Mouse (Mus musculus): Measurements from ENCODE around the gene Scamp1. TPM values are rescaled to one million over a fixed set of nuclear protein-coding genes. Genes with fewer than 3 reads are reported as not detected.

Scamp1 gene
- polyA plus RNA-seq, 1 experiment from 2014 or later = 58.5 TPM

DNA sequence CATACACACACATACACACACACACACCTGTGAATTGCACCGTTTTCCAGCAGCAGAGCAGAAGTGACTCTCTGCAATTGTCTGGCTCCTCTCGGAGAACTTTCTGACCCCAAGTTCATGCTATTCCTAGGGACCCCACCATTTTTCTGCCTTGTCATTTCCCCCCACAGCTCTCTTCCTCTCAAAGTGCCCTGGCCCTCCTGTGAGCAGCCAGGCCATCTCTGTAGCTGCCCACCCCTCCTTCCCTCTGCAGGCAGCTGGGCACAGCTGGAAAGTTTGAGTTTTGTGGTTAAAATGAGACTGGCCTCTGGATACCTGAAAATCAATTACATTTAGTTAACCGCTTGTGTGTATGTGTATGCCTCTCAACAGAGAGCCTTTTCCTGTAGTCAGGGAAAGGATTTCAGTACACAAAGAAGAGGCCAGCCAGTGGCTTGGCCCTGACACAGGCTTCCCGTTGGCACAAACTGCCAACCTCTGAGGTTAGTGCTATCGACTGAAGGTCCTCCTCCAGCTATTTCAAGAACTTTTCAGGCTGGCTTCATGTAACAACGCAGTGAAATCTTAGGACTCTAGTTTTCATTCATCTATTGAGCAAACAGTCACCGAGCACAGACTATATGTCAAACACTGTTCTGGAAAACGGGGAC, 102.2 kb downstream of the Scamp1 start:
- Histone ChIP-seq H3K27me3 (replicated peaks; ENCODE audit: control insufficient read depth, insufficient read depth, low read length) (no peaks in the 10 kb centered on the region), H3K4me1 (ENCODE audit: control insufficient read depth, insufficient read depth, low read length) (peaks cover 6% of the 10 kb centered on the region; the same call in 1 of the 2 replicates), H3K4me2 (ENCODE audit: low read length) (no peak overlapping the region), H3K9ac (ENCODE audit: low read length) (no peak overlapping the region), H3K9me3 (replicated peaks; ENCODE audit: control insufficient read depth, low read length) (no peaks in the 10 kb centered on the region), H3K36me3 (ENCODE audit: control insufficient read depth, insufficient read depth, low read length) (no peaks in the 10 kb centered on the region), H3K27ac (ENCODE audit: low read depth, low read length) (no peak overlapping the region), H3K4me3 (ENCODE audit: low read depth, low read length) (no peak overlapping the region)
- ATAC-seq (no peak), DNase-seq (ENCODE audit: low spot score) (no peak)
- 86% methylated on average over 8 of the region's 8 CpGs for WGBS

DNA sequence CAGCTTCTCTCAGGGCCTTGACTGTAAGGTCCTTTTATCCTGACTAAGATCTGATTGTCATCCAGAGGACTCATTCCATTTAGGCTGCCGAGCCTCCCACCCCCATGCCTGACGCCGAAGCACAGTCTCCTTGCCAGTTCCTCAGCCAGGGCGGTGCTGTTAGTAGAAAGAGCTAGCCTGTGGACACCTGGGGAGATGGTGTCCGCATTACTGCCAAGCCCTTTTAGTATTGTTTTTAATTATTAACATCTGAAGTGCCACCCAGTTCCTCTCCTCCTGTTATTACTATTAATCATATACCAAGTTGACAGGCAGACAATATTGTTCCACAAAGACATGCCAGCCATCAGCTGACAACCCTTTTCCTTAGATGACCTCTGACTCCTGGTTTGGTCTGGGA, 103.6 kb downstream of the Scamp1 start:
- Histone ChIP-seq H3K9me3 (replicated peaks; ENCODE audit: control insufficient read depth, low read length) (no peaks in the 10 kb centered on the region), H3K36me3 (ENCODE audit: control insufficient read depth, insufficient read depth, low read length) (no peaks in the 10 kb centered on the region), H3K4me1 (ENCODE audit: control insufficient read depth, insufficient read depth, low read length) (peaks cover 6% of the 10 kb centered on the region; the same call in 1 of the 2 replicates), H3K4me2 (ENCODE audit: low read length) (no peak overlapping the region), H3K27ac (ENCODE audit: low read depth, low read length) (no peak overlapping the region), H3K4me3 (ENCODE audit: low read depth, low read length) (no peak overlapping the region), H3K27me3 (replicated peaks; ENCODE audit: control insufficient read depth, insufficient read depth, low read length) (no peaks in the 10 kb centered on the region), H3K9ac (ENCODE audit: low read length) (no peak overlapping the region)
- 79% methylated on average over 5 of the region's 5 CpGs for WGBS
- ATAC-seq = no peak
- no peak for DNase-seq (ENCODE audit: low spot score)

GRCm38 (mm10) chr13:94180477-94181420, 104.9 kb downstream of the Scamp1 start:
- Histone ChIP-seq H3K9ac (ENCODE audit: low read length) (no peak overlapping the region), H3K36me3 (ENCODE audit: control insufficient read depth, insufficient read depth, low read length) (no peaks in the 10 kb centered on the region), H3K27ac (ENCODE audit: low read depth, low read length) (no peak overlapping the region), H3K4me3 (ENCODE audit: low read depth, low read length) (no peak overlapping the region), H3K9me3 (replicated peaks; ENCODE audit: control insufficient read depth, low read length) (no peaks in the 10 kb centered on the region), H3K27me3 (replicated peaks; ENCODE audit: control insufficient read depth, insufficient read depth, low read length) (no peaks in the 10 kb centered on the region), H3K4me1 (ENCODE audit: control insufficient read depth, insufficient read depth, low read length) (peaks cover 6% of the 10 kb centered on the region; the same call in 1 of the 2 replicates), H3K4me2 (ENCODE audit: low read length) (no peak overlapping the region)
- ATAC-seq (no peak), DNase-seq (ENCODE audit: low spot score) (no peak)
- WGBS = 92% methylated on average over 5 of the region's 5 CpGs

GRCm38 (mm10) chr13:94178401-94179040, 107.1 kb downstream of the Scamp1 start:
- H3K4me3 ChIP-seq (ENCODE audit: low read depth, low read length) = no peak overlapping the region
- H3K27me3 ChIP-seq (replicated peaks; ENCODE audit: control insufficient read depth, insufficient read depth, low read length) = no peaks in the 10 kb centered on the region
- 48% methylated on average over 11 of the region's 11 CpGs for WGBS
- peak overlapping the region; percentile 15; the same call in 1 of the 2 replicates for H3K27ac ChIP-seq (ENCODE audit: low read depth, low read length)
- H3K36me3 ChIP-seq (ENCODE audit: control insufficient read depth, insufficient read depth, low read length) = no peaks in the 10 kb centered on the region
- DNase-seq (ENCODE audit: low spot score) (peak; percentile 90), ATAC-seq (peak; percentile 76)
- H3K4me2 ChIP-seq (ENCODE audit: low read length) = no peak overlapping the region
- no peak overlapping the region for H3K9ac ChIP-seq (ENCODE audit: low read length)
- peaks cover 15% of the 10 kb centered on the region for H3K4me1 ChIP-seq (ENCODE audit: control insufficient read depth, insufficient read depth, low read length)
- H3K9me3 ChIP-seq (replicated peaks; ENCODE audit: control insufficient read depth, low read length) = no peaks in the 10 kb centered on the region

DNA sequence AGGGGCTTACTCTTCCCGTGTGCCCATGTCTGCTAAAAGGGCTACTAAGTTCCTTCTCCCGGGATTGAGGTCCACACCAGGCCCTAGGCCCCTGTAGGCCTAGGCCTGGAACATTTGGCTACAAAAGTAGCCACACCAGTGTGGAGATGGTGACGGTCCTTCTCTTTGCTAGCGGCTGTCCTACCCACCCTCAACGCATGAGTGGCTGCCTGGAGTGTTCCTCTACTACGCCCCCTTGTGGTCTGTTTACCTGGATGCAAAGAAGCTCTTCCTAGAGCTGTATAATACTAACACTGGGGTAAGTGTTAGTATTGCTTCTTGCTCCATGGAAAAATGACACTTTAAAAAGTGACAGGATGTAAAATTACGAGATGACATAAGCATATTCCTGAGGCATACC, 108.5 kb downstream of the Scamp1 start:
- Histone ChIP-seq H3K9ac (ENCODE audit: low read length) (no peak overlapping the region), H3K4me3 (ENCODE audit: low read depth, low read length) (no peak overlapping the region), H3K27ac (ENCODE audit: low read depth, low read length) (no peak overlapping the region), H3K9me3 (replicated peaks; ENCODE audit: control insufficient read depth, low read length) (no peaks in the 10 kb centered on the region), H3K27me3 (replicated peaks; ENCODE audit: control insufficient read depth, insufficient read depth, low read length) (no peaks in the 10 kb centered on the region), H3K4me2 (ENCODE audit: low read length) (no peak overlapping the region), H3K36me3 (ENCODE audit: control insufficient read depth, insufficient read depth, low read length) (no peaks in the 10 kb centered on the region), H3K4me1 (ENCODE audit: control insufficient read depth, insufficient read depth, low read length) (peaks cover 17% of the 10 kb centered on the region)
- DNase-seq (ENCODE audit: low spot score) (no peak), ATAC-seq (no peak)
- 53% methylated on average over 7 of the region's 7 CpGs for WGBS

GRCm38 (mm10) chr13:94175379-94176050, 110.1 kb downstream of the Scamp1 start:
- ATAC-seq = no peak
- Histone ChIP-seq H3K4me3 (ENCODE audit: low read depth, low read length) (no peak overlapping the region), H3K9ac (ENCODE audit: low read length) (no peak overlapping the region)

GRCm38 (mm10) chr13:94174577-94175279, 110.9 kb downstream of the Scamp1 start:
- peak; percentile 61 for DNase-seq (ENCODE audit: low spot score)

More at GRCm38 (mm10) chr13:94175379-94176050, 110.1 kb downstream of the Scamp1 start:
- Histone ChIP-seq H3K9me3 (replicated peaks; ENCODE audit: control insufficient read depth, low read length) (no peaks in the 10 kb centered on the region), H3K4me1 (ENCODE audit: control insufficient read depth, insufficient read depth, low read length) (peaks cover 17% of the 10 kb centered on the region), H3K27ac (ENCODE audit: low read depth, low read length) (no peak overlapping the region), H3K27me3 (replicated peaks; ENCODE audit: control insufficient read depth, insufficient read depth, low read length) (no peaks in the 10 kb centered on the region), H3K36me3 (ENCODE audit: control insufficient read depth, insufficient read depth, low read length) (no peaks in the 10 kb centered on the region), H3K4me2 (ENCODE audit: low read length) (no peak overlapping the region)
- DNase-seq (ENCODE audit: low spot score) = no peak
- WGBS = 71% methylated on average over 6 of the region's 6 CpGs

More at GRCm38 (mm10) chr13:94174577-94175279, 110.9 kb downstream of the Scamp1 start:
- no peaks in the 10 kb centered on the region for H3K27me3 ChIP-seq (replicated peaks; ENCODE audit: control insufficient read depth, insufficient read depth, low read length)
- H3K4me3 ChIP-seq (ENCODE audit: low read depth, low read length) = peak overlapping the region; percentile 51
- WGBS = 13% methylated on average over 16 of the region's 16 CpGs
- no peaks in the 10 kb centered on the region for H3K9me3 ChIP-seq (replicated peaks; ENCODE audit: control insufficient read depth, low read length)
- peak overlapping the region; percentile 66 for H3K9ac ChIP-seq (ENCODE audit: low read length)
- no peaks in the 10 kb centered on the region for H3K36me3 ChIP-seq (ENCODE audit: control insufficient read depth, insufficient read depth, low read length)
- no peak for ATAC-seq
- H3K27ac ChIP-seq (ENCODE audit: low read depth, low read length) = no peak overlapping the region
- peaks cover 17% of the 10 kb centered on the region for H3K4me1 ChIP-seq (ENCODE audit: control insufficient read depth, insufficient read depth, low read length)
- H3K4me2 ChIP-seq (ENCODE audit: low read length) = peak overlapping the region; percentile 99

Measured in forebrain, embryonic 14.5 days (tissue).